Mouse (Mus musculus): ENCODE measurements at regions not wholly inside any gene's neighbourhood (a gene's known extent, or its start where the extent isn't known, plus 50 kb on each side); places are given as distances from the start of the nearest gene placed in this dataset.

DNA sequence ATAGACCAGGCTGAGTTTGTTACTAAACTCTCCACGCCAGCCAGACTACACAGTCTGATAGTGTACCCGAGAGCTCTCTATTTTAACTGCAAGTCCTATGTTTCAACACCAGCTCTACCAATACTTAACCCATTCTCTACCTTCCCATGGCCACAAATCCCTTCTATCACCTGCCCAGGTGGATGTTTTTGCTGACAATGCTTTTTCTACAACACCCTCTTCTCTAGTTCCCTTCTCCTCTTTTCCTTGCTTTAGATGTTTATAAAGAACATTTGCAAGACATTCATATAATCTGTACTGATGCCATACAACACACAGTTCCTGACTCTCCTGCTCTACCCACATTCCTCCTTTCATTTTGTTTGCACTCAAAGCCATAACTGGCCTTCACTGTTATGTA is 161.9 kb downstream of the 1500009L16Rik start:
- no peaks in the 10 kb centered on the region for H3K27me3 ChIP-seq (ENCODE audit: control insufficient read depth, insufficient read depth, low read length)
- no peaks in the 10 kb centered on the region for H3K36me3 ChIP-seq (ENCODE audit: control insufficient read depth, insufficient read depth, low read length)
- no peak for DNase-seq
- WGBS: 93% methylated on average over 2 of the region's 2 CpGs
- no peak overlapping the region for H3K4me3 ChIP-seq (ENCODE audit: control insufficient read depth, insufficient read depth, low read length)
- H3K4me1 ChIP-seq (replicated peaks; ENCODE audit: control insufficient read depth, insufficient read depth, low read length): no peaks in the 10 kb centered on the region
- no peak overlapping the region for H3K27ac ChIP-seq (ENCODE audit: control insufficient read depth, insufficient read depth, low read length)
- TF ChIP-seq POLR2A (IDR thresholded peaks at IDR 0.05; ENCODE audit: control insufficient read depth, extremely low read depth, insufficient read depth, low read length, poor library complexity): no peak
- TF ChIP-seq CTCF (IDR thresholded peaks at IDR 0.05; ENCODE audit: borderline replicate concordance, control insufficient read depth, extremely low read depth, insufficient read depth, low read length, poor library complexity): no peak

DNA sequence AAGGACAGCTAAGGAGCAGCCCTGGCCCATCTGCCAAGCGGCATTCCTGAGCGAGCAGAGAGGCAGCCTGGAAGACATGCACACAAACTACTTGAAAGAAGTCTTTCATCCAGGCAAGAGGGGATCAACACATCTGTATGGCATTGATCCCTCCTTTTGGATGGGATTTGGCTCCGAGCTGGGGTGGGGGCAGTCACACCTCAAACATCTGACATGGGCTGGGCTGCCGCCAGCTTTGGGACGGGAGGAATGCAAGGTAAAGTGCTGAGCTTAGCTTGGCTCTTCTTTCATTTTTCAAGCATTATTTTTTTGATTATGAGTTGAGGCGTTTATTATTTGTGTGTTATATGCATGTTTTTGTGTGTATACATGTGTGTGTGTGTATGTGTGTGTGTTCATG is 165.9 kb downstream of the 1500009L16Rik start:
- Histone ChIP-seq H3K4me1 (replicated peaks; ENCODE audit: control insufficient read depth, insufficient read depth, low read length) (no peaks in the 10 kb centered on the region), H3K4me3 (ENCODE audit: control insufficient read depth, insufficient read depth, low read length) (no peak overlapping the region), H3K27me3 (ENCODE audit: control insufficient read depth, insufficient read depth, low read length) (no peaks in the 10 kb centered on the region), H3K27ac (ENCODE audit: control insufficient read depth, insufficient read depth, low read length) (no peak overlapping the region), H3K36me3 (ENCODE audit: control insufficient read depth, insufficient read depth, low read length) (no peaks in the 10 kb centered on the region)
- WGBS: 91% methylated on average over 6 of the region's 6 CpGs
- no peak for DNase-seq
- TF ChIP-seq CTCF (IDR thresholded peaks at IDR 0.05; ENCODE audit: borderline replicate concordance, control insufficient read depth, extremely low read depth, insufficient read depth, low read length, poor library complexity) (no peak), POLR2A (IDR thresholded peaks at IDR 0.05; ENCODE audit: control insufficient read depth, extremely low read depth, insufficient read depth, low read length, poor library complexity) (no peak)

DNA sequence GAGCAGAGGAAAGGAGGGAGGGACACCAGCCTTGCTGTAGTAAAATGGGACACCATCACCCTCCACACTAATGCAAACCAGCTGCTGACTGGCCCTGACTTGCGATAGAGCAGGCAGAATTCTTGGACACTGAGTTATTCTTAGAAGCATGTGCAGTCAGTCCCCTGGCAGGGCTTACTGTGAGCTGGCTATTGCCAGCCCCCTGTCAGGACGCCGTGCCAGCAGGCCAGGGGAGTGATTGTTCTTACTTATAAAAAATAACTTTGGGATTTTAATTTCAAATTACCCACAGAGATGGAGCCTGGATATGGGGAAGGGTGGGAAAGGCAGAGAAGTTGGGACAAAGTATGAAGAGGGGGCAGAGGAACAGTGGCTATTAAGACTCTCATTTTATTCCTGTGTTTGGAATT is 173.1 kb downstream of the 1500009L16Rik start:
- no peak for DNase-seq
- WGBS: 87% methylated on average over 3 of the region's 3 CpGs
- Histone ChIP-seq H3K27me3 (ENCODE audit: control insufficient read depth, insufficient read depth, low read length) (no peaks in the 10 kb centered on the region), H3K36me3 (ENCODE audit: control insufficient read depth, insufficient read depth, low read length) (no peaks in the 10 kb centered on the region), H3K4me1 (replicated peaks; ENCODE audit: control insufficient read depth, insufficient read depth, low read length) (no peaks in the 10 kb centered on the region), H3K27ac (ENCODE audit: control insufficient read depth, insufficient read depth, low read length) (no peak overlapping the region), H3K4me3 (ENCODE audit: control insufficient read depth, insufficient read depth, low read length) (no peak overlapping the region)
- TF ChIP-seq CTCF (IDR thresholded peaks at IDR 0.05; ENCODE audit: borderline replicate concordance, control insufficient read depth, extremely low read depth, insufficient read depth, low read length, poor library complexity): no peak
- TF ChIP-seq POLR2A (IDR thresholded peaks at IDR 0.05; ENCODE audit: control insufficient read depth, extremely low read depth, insufficient read depth, low read length, poor library complexity): no peak

DNA sequence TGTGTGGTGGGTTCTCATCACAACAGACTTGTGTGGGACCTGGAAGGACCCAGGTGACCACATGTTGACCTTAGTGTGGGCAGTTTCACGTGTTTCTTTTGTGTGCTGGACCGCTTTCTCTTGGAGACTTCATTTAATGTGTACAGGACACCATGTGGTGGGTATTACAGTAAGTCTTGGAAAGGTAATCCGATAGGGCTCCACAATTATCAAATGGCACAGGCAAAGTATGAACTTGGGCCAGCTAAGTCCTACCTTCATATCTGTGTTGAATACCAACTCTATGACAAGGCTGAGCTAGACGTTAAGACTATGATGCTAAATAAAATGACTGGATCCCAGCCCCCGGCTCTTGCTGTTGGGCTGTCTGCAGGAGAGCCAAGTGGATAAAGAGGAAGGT is 173.5 kb downstream of the 1500009L16Rik start:
- WGBS: 91% methylated on average over 5 of the region's 5 CpGs
- DNase-seq: no peak
- TF ChIP-seq POLR2A (IDR thresholded peaks at IDR 0.05; ENCODE audit: control insufficient read depth, extremely low read depth, insufficient read depth, low read length, poor library complexity) (no peak), CTCF (IDR thresholded peaks at IDR 0.05; ENCODE audit: borderline replicate concordance, control insufficient read depth, extremely low read depth, insufficient read depth, low read length, poor library complexity) (no peak)
- H3K4me3 ChIP-seq (ENCODE audit: control insufficient read depth, insufficient read depth, low read length): no peak overlapping the region
- H3K27me3 ChIP-seq (ENCODE audit: control insufficient read depth, insufficient read depth, low read length): no peaks in the 10 kb centered on the region
- no peak overlapping the region for H3K27ac ChIP-seq (ENCODE audit: control insufficient read depth, insufficient read depth, low read length)
- no peaks in the 10 kb centered on the region for H3K36me3 ChIP-seq (ENCODE audit: control insufficient read depth, insufficient read depth, low read length)
- no peaks in the 10 kb centered on the region for H3K4me1 ChIP-seq (replicated peaks; ENCODE audit: control insufficient read depth, insufficient read depth, low read length)

DNA sequence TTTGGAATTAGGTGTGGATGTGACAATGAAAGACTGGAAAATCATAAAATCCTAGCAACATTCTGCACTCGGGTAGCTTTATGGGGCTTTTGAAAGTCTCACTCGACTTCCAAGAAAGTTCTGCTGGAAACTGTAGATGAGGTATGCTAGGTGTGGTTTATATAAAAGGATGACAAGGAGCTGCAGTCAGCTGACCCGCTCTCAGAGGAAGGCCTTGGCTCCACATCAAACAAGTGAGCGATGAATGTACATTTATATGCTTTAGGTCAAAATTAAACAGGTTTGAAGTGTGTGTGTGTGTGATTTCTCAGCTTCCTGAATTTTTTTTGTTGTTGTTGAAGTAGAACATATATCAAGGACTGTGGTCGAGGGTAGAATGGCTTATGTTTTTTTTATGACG is 174.9 kb downstream of the 1500009L16Rik start:
- Histone ChIP-seq H3K27ac (ENCODE audit: control insufficient read depth, insufficient read depth, low read length) (no peak overlapping the region), H3K4me3 (ENCODE audit: control insufficient read depth, insufficient read depth, low read length) (no peak overlapping the region), H3K27me3 (ENCODE audit: control insufficient read depth, insufficient read depth, low read length) (no peaks in the 10 kb centered on the region), H3K36me3 (ENCODE audit: control insufficient read depth, insufficient read depth, low read length) (no peaks in the 10 kb centered on the region), H3K4me1 (replicated peaks; ENCODE audit: control insufficient read depth, insufficient read depth, low read length) (no peaks in the 10 kb centered on the region)
- WGBS: 39% methylated on average over 6 of the region's 6 CpGs
- TF ChIP-seq CTCF (IDR thresholded peaks at IDR 0.05; ENCODE audit: borderline replicate concordance, control insufficient read depth, extremely low read depth, insufficient read depth, low read length, poor library complexity) (no peak), POLR2A (IDR thresholded peaks at IDR 0.05; ENCODE audit: control insufficient read depth, extremely low read depth, insufficient read depth, low read length, poor library complexity) (no peak)
- DNase-seq: no peak

DNA sequence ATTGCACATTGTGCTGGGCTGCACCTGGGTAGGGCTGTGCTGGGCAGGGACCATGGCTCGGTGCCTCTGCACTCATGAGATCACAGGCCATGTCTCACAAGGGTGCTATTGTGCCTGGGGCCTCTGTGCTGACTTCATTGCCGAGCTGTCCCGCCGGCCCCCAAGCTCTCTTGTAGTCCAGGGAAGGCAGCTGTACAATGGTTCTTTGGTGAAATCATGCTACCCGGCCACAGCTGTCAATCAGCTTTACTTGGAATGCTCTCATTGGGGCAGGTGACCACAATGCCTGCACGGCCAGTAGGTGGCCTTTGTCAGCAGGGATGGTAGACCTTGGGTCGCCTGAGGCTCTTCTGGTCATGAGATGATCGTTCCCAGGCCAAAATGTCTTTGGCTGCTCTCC is 184.1 kb downstream of the 1500009L16Rik start:
- Histone ChIP-seq H3K27ac (ENCODE audit: control insufficient read depth, insufficient read depth, low read length) (no peak overlapping the region), H3K27me3 (ENCODE audit: control insufficient read depth, insufficient read depth, low read length) (no peaks in the 10 kb centered on the region), H3K4me1 (replicated peaks; ENCODE audit: control insufficient read depth, insufficient read depth, low read length) (no peaks in the 10 kb centered on the region), H3K4me3 (ENCODE audit: control insufficient read depth, insufficient read depth, low read length) (no peak overlapping the region), H3K36me3 (ENCODE audit: control insufficient read depth, insufficient read depth, low read length) (no peaks in the 10 kb centered on the region)
- 89% methylated on average over 8 of the region's 8 CpGs for WGBS
- no peak for DNase-seq
- no peak for TF ChIP-seq CTCF (IDR thresholded peaks at IDR 0.05; ENCODE audit: borderline replicate concordance, control insufficient read depth, extremely low read depth, insufficient read depth, low read length, poor library complexity)
- no peak for TF ChIP-seq POLR2A (IDR thresholded peaks at IDR 0.05; ENCODE audit: control insufficient read depth, extremely low read depth, insufficient read depth, low read length, poor library complexity)

DNA sequence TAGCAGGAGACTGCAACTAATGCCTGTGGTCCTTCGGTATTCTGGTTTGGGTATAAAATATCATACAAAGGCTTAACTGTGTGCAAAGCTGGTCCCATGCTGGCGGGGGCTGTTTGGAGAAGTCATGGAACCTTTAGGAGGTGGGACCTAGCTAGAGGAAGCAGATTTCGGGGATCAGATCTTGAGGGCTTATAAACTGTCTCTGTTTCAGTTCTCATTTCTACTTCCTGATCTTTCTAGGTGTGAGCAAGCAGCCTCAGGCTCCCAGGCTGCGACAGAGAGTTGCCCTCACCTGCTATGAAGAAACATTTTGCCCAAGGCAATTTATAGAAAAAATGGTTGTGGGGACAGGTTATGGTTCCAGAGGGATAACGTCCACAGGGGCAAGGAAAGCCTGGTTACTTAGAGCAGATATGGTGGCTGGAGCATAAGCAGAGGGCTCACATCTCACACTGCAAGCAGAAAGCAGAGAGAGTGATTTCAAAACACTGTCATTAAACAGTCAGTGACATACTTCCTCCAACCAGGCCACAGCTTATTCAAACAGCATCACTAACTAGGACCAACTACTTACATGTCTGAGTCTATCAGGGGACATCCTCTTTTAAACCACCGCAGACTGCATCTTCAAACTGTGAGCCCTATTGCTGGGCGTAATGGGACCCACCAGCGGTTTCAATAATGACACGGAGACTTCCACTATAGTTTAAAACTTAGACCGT is 188.1 kb downstream of the 1500009L16Rik start:
- Histone ChIP-seq H3K27ac (ENCODE audit: control insufficient read depth, insufficient read depth, low read length) (no peak overlapping the region), H3K36me3 (ENCODE audit: control insufficient read depth, insufficient read depth, low read length) (no peaks in the 10 kb centered on the region), H3K27me3 (ENCODE audit: control insufficient read depth, insufficient read depth, low read length) (no peaks in the 10 kb centered on the region), H3K4me3 (ENCODE audit: control insufficient read depth, insufficient read depth, low read length) (no peak overlapping the region), H3K4me1 (replicated peaks; ENCODE audit: control insufficient read depth, insufficient read depth, low read length) (no peaks in the 10 kb centered on the region)
- WGBS: 81% methylated on average over 10 of the region's 10 CpGs
- no peak for DNase-seq
- no peak for TF ChIP-seq POLR2A (IDR thresholded peaks at IDR 0.05; ENCODE audit: control insufficient read depth, extremely low read depth, insufficient read depth, low read length, poor library complexity)
- TF ChIP-seq CTCF (IDR thresholded peaks at IDR 0.05; ENCODE audit: borderline replicate concordance, control insufficient read depth, extremely low read depth, insufficient read depth, low read length, poor library complexity): no peak

Measured in thymus, adult 2 months (tissue).